Mouse (Mus musculus): ENCODE data around the gene Otoa. TPM values are rescaled to one million over a fixed set of nuclear protein-coding genes. Genes with fewer than 3 reads are reported as not detected.

Otoa gene
- total and polyA plus RNA-seq, 2 experiments from 2014 or later, result 0.24 to 0.73 TPM

GRCm38 (mm10) chr7:121077829-121078228 lies 3.6 kb upstream of the Otoa start:
- Histone ChIP-seq H3K4me1 (ENCODE audit: insufficient read depth, low read length) (no peaks in the 10 kb centered on the region), H3K27me3 (ENCODE audit: insufficient read depth, low read length) (no peaks in the 10 kb centered on the region), H3K9ac (replicated peaks; ENCODE audit: low read length) (no peak overlapping the region), H3K4me3 (ENCODE audit: low read length) (no peak overlapping the region), H3K27ac (no peak overlapping the region), H3K4me2 (ENCODE audit: low read depth, low read length) (no peak overlapping the region), H3K9me3 (ENCODE audit: low read length) (no peaks in the 10 kb centered on the region), H3K36me3 (ENCODE audit: insufficient read depth, low read length) (peaks cover 4% of the 10 kb centered on the region; the same call in 1 of the 2 replicates)
- 14% methylated on average over 5 of the region's 5 CpGs for WGBS
- ATAC-seq (peak; percentile 85), DNase-seq (ENCODE audit: low spot score) (peak; percentile 91)
- peak; percentile 91 for TF ChIP-seq CTCF (IDR thresholded peaks at IDR 0.05; ENCODE audit: low read depth)

- Histone ChIP-seq H3K36me3 (ENCODE audit: insufficient read depth, low read length) (peaks cover 4% of the 10 kb centered on the region; the same call in 1 of the 2 replicates), H3K4me3 (ENCODE audit: low read length) (no peak overlapping the region), H3K27me3 (ENCODE audit: insufficient read depth, low read length) (no peaks in the 10 kb centered on the region), H3K9me3 (ENCODE audit: low read length) (no peaks in the 10 kb centered on the region), H3K9ac (replicated peaks; ENCODE audit: low read length) (no peak overlapping the region), H3K4me1 (ENCODE audit: insufficient read depth, low read length) (no peaks in the 10 kb centered on the region), H3K27ac (no peak overlapping the region), H3K4me2 (ENCODE audit: low read depth, low read length) (no peak overlapping the region)
- ATAC-seq (no peak), DNase-seq (ENCODE audit: low spot score) (no peak)
- no peak for TF ChIP-seq CTCF (IDR thresholded peaks at IDR 0.05; ENCODE audit: low read depth)
- WGBS, result 84% methylated on average over 2 of the region's 2 CpGs
Measured at GRCm38 (mm10) chr7:121081816-121082215, 366 bp downstream of the Otoa start.

- H3K27me3 ChIP-seq (ENCODE audit: insufficient read depth, low read length), result no peaks in the 10 kb centered on the region
- H3K36me3 ChIP-seq (ENCODE audit: insufficient read depth, low read length), result no peaks in the 10 kb centered on the region
- no peak overlapping the region for H3K4me3 ChIP-seq (ENCODE audit: low read length)
- no peak for TF ChIP-seq CTCF (IDR thresholded peaks at IDR 0.05; ENCODE audit: low read depth)
- no peak overlapping the region for H3K4me2 ChIP-seq (ENCODE audit: low read depth, low read length)
- ATAC-seq (peak; percentile 84), DNase-seq (ENCODE audit: low spot score) (peak; percentile 80)
- H3K9me3 ChIP-seq (ENCODE audit: low read length), result no peaks in the 10 kb centered on the region
- 36% methylated on average over 9 of the region's 9 CpGs for WGBS
- H3K9ac ChIP-seq (replicated peaks; ENCODE audit: low read length), result no peak overlapping the region
- H3K4me1 ChIP-seq (ENCODE audit: insufficient read depth, low read length), result no peaks in the 10 kb centered on the region
- H3K27ac ChIP-seq, result no peak overlapping the region
Measured at GRCm38 (mm10) chr7:121082949-121083513, 1.6 kb downstream of the Otoa start.

- H3K9me3 ChIP-seq (ENCODE audit: low read length), result no peaks in the 10 kb centered on the region
- TF ChIP-seq CTCF (IDR thresholded peaks at IDR 0.05; ENCODE audit: low read depth), result no peak
- H3K4me2 ChIP-seq (ENCODE audit: low read depth, low read length), result no peak overlapping the region
- no peak overlapping the region for H3K27ac ChIP-seq
- H3K27me3 ChIP-seq (ENCODE audit: insufficient read depth, low read length), result no peaks in the 10 kb centered on the region
- no peaks in the 10 kb centered on the region for H3K4me1 ChIP-seq (ENCODE audit: insufficient read depth, low read length)
- H3K36me3 ChIP-seq (ENCODE audit: insufficient read depth, low read length), result no peaks in the 10 kb centered on the region
- no peak overlapping the region for H3K4me3 ChIP-seq (ENCODE audit: low read length)
- DNase-seq (ENCODE audit: low spot score), result peak; percentile 58
- ATAC-seq, result no peak
- no peak overlapping the region for H3K9ac ChIP-seq (replicated peaks; ENCODE audit: low read length)
- 48% methylated on average over 8 of the region's 8 CpGs for WGBS
Measured at GRCm38 (mm10) chr7:121084840-121085453, 3.5 kb downstream of the Otoa start.

GRCm38 (mm10) chr7:121085500-121085899 lies 4.0 kb downstream of the Otoa start:
- no peaks in the 10 kb centered on the region for H3K36me3 ChIP-seq (ENCODE audit: insufficient read depth, low read length)
- no peaks in the 10 kb centered on the region for H3K4me1 ChIP-seq (ENCODE audit: insufficient read depth, low read length)
- H3K27ac ChIP-seq, result no peak overlapping the region
- H3K27me3 ChIP-seq (ENCODE audit: insufficient read depth, low read length), result no peaks in the 10 kb centered on the region
- TF ChIP-seq CTCF (IDR thresholded peaks at IDR 0.05; ENCODE audit: low read depth), result no peak
- 10% methylated on average over 4 of the region's 4 CpGs for WGBS
- H3K9me3 ChIP-seq (ENCODE audit: low read length), result no peaks in the 10 kb centered on the region
- H3K4me2 ChIP-seq (ENCODE audit: low read depth, low read length), result no peak overlapping the region
- no peak overlapping the region for H3K9ac ChIP-seq (replicated peaks; ENCODE audit: low read length)
- DNase-seq (ENCODE audit: low spot score), result peak; percentile 32
- H3K4me3 ChIP-seq (ENCODE audit: low read length), result no peak overlapping the region
- peak; percentile 64 for ATAC-seq

- H3K9ac ChIP-seq (replicated peaks; ENCODE audit: low read length), result no peak overlapping the region
- H3K4me3 ChIP-seq (ENCODE audit: low read length), result no peak overlapping the region
- no peaks in the 10 kb centered on the region for H3K36me3 ChIP-seq (ENCODE audit: insufficient read depth, low read length)
- no peak overlapping the region for H3K27ac ChIP-seq
- TF ChIP-seq CTCF (IDR thresholded peaks at IDR 0.05; ENCODE audit: low read depth), result peak; percentile 27
- no peak overlapping the region for H3K4me2 ChIP-seq (ENCODE audit: low read depth, low read length)
- no peak for ATAC-seq
- H3K4me1 ChIP-seq (ENCODE audit: insufficient read depth, low read length), result no peaks in the 10 kb centered on the region
- 75% methylated on average over 5 of the region's 5 CpGs for WGBS
- no peaks in the 10 kb centered on the region for H3K9me3 ChIP-seq (ENCODE audit: low read length)
- no peaks in the 10 kb centered on the region for H3K27me3 ChIP-seq (ENCODE audit: insufficient read depth, low read length)
- no peak for DNase-seq (ENCODE audit: low spot score)
Measured at GRCm38 (mm10) chr7:121088745-121089144, 7.3 kb downstream of the Otoa start.

GRCm38 (mm10) chr7:121090748-121091147 lies 9.3 kb downstream of the Otoa start:
- no peaks in the 10 kb centered on the region for H3K36me3 ChIP-seq (ENCODE audit: insufficient read depth, low read length)
- H3K9ac ChIP-seq (replicated peaks; ENCODE audit: low read length), result no peak overlapping the region
- no peak overlapping the region for H3K4me3 ChIP-seq (ENCODE audit: low read length)
- DNase-seq (ENCODE audit: low spot score), result no peak
- H3K4me1 ChIP-seq (ENCODE audit: insufficient read depth, low read length), result no peaks in the 10 kb centered on the region
- 93% methylated on average over 7 of the region's 7 CpGs for WGBS
- ATAC-seq, result no peak
- no peak overlapping the region for H3K4me2 ChIP-seq (ENCODE audit: low read depth, low read length)
- no peaks in the 10 kb centered on the region for H3K27me3 ChIP-seq (ENCODE audit: insufficient read depth, low read length)
- no peak for TF ChIP-seq CTCF (IDR thresholded peaks at IDR 0.05; ENCODE audit: low read depth)
- no peak overlapping the region for H3K27ac ChIP-seq
- H3K9me3 ChIP-seq (ENCODE audit: low read length), result no peaks in the 10 kb centered on the region
